Mouse (Mus musculus) mesoderm, embryonic 11.5 days (tissue): ENCODE measurements around the gene Astn2.

Source experiments
- DNase-seq: peaks from one replicate; pipeline ENCODE4 v3.0.0-alpha.2; 2012; ENCODE audit warnings: low read depth, low spot score

The Astn2 gene

DNA sequence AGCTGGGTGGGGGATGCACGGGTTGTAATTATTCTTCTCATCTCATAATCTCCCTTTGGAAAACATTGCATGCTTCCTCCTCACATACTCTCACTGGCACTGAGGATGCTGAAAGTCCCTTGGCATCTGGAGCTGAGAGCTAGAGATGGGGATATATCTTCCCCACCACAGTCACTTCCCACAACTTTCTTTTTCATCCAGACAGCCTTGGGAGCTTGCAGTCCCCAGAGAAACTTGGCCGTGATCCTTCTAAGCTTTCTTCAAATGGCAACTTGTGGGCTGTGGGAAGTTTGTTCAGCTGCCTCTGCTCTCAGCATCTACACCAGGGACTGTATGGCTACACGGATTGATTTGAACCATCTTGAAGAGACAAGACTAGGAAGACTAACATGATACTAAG lies 428.2 kb downstream of the Astn2 start:
- no peak for DNase-seq

DNA sequence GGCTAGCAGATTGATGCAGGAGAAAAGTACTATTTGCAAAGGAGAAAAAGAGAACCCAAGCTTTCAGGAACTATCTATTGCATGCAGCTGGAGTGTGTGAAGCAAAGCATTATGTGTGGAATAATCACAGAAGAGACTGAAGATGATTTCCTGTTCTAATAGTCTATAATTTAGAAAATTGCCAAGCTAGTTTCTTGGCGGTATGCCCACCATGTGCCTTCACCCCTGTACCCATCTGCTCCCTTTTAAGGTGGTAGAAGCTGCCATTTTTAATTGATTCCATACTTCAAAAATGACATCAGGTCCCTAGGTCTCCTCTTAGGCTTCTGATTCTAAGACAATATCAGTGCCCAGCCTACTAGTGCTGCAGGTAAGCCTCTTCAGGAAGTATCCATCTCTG lies 432.0 kb downstream of the Astn2 start:
- no peak for DNase-seq

DNA sequence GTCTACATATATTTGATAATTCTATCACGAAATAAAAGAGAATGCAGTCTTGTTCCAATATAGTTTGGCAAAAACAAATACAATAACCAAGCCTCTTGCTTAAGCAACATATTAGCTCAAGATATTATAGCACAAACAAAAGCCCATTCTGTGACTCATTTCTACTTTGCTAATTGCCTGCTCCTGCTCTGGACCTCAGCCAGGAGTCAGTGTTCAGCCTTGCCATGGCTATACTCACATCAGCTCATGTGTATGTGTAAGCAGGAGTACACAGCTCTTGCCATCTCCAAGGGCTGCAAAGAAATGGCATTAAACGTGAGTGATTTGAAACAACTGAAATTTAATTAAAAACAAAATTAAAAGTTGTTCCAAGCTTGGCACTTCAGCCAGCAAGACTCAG lies 435.1 kb downstream of the Astn2 start:
- no peak for DNase-seq

DNA sequence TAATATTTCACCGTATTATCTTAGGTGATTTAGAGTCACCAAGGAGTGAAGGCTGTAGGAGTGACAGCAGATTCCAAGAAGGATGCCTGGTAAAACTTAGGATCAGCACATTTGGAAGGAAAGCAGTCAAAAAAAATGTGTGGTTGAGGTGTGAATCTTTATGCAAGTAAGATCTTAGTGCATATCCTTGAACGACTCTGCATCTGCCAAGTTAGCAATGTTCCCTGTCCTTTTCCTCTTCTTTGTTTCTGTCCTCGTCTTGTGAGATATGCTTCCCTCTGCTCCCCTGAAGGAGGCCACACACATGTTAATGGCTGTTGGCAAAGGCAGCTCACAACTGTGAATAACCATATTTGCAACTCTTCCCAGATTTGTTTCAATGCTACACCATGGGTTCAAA lies 439.8 kb downstream of the Astn2 start:
- no peak for DNase-seq

DNA sequence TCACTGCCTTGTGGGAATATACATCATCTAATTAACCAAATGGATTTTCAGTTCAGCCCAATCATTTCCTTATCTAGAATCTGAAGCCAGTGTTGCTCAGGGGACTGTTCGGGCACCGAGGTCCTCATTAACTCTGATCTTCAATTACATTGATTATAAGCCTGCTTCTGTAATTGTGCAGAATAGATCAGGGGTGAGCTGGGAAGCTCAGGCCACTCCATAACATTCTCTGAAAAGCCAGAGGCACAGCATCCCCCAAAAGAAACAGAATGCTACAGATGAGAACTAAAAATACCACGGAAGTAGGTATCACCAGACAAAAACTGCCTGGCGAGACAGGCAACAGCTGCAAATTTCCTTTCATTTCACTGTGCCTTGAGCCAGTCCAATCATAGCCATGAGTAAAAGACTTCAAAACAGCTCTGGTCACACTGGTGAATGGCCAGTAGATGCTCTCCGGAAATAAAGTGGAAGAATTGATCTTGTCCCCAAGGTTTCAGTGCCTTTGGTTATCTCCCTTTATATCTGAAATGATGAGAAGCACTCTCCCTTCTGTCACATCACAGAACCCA lies 445.1 kb downstream of the Astn2 start:
- no peak for DNase-seq

DNA sequence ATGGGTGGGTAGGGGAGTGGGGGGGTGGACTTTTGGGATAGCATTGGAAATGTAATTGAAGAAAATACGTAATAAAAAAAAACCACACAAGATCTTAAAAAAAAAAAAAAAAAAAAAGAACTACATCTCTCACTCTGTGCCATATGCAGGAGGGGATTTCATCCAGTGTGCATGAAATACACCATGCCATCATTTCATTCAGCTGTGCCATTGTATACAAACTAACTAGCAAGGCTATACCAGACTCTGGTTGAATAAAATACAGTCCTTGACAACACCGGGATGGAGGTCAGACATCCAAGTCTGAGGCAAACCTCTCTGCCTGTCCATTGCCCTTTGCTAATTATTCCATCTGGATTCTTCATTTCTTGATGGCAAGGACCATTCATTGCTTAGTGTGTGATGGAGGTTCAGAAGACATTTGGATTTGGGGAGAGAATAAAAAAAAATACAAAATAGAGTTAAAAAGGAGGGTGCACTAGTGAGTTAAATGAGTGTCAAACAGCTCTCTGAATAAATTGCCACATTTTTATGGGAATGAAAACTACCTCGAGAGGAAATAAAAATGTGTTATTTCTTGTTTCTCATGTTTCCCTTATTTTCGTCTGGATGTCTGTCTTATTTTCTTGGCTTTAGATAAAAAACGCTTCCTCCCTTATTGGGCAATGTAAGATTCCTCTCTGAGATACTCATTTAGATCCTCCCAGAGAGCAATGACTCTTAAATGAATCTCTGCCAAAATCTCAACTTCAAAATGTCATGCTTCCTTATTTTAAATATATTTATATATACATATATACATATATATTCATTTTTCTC lies 445.8 kb downstream of the Astn2 start:
- DNase-seq = no peak

DNA sequence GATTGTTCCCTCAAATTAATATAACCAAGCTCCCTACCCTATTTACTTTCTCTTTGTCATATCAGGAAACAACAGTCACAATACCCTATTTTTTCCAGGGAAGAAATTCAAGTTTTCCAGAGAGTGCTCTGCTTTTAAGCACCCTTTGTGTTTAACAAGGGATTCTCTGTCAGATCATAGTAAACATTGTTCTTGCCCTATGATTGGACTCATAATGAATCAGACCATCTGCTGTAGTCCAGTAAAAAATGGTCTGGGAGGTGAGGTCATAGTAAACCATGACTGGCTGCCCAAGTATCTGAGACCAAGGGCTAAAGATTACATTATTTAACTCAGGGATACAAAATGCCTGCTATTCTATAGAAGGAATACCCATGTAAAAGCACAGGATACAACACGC lies 452.5 kb downstream of the Astn2 start:
- no peak for DNase-seq

DNA sequence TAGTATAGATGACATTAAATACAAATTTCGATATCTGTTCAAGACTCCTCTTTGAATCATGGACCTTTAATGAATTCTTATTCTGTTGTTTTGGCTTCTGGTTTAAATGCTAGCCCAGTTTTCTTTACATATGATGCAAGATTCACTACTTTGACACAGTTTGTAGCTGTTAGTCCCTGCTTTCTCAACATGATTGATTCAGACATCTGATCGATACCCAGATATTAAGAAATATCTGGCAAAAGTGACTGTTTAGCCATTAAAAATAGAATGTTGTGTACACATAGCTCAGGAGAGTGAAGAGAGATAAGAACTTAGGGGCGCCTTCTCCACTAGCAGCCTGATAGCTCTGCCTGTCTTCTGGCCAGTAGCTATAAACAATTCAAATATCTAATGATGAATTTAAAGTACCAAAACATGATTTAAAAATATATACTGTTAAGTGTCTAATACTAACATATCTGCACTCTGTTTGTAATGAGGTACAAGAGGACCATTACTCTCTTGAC lies 457.2 kb downstream of the Astn2 start:
- DNase-seq = no peak

DNA sequence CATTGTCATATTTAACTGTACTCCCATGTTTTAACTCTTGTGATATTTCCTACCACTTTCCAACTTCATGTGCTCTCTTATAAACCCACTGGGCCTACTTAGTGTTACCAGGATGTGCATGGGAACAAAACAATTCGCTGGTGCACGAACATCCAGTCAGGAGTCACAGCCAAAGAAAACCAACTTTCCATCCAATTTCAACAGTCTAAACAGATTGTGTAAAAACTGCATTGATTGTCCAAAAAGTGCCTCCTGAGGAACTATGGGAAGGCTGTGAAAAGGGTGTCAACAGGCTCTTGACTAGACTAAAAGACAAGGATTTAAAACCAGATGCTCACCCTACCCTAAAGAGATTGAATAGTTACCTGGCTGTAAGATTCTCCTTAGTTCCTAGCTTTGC lies 458.4 kb downstream of the Astn2 start:
- DNase-seq = no peak

- no peak for DNase-seq
Observed at GRCm38 (mm10) chr4:65930901-65931300, 473.5 kb downstream of the Astn2 start.

DNA sequence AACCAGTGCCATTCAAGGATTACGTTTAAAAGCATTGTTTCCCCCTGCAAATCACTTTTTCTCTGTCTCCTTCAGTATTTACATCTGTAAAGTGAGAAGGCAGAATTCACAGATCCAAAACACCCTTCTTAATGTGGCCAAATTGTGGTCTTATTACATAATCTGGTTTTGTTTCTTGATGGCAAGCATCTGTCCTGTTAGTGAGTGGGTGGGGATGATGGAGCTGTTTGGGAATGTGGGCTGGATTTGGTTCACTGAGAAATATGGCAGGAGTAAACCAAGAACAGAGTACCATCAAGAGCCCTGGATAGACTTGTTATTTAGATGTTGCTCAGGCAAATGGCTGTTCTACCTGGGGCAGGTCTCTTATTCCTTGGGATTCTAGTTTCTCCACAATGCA lies 484.1 kb downstream of the Astn2 start:
- DNase-seq = no peak

- peak; percentile 19 for DNase-seq
Observed at GRCm38 (mm10) chr4:65916027-65917008, 488.1 kb downstream of the Astn2 start.

- DNase-seq = no peak
Observed at GRCm38 (mm10) chr4:65912247-65912942, 492.0 kb downstream of the Astn2 start.

DNA sequence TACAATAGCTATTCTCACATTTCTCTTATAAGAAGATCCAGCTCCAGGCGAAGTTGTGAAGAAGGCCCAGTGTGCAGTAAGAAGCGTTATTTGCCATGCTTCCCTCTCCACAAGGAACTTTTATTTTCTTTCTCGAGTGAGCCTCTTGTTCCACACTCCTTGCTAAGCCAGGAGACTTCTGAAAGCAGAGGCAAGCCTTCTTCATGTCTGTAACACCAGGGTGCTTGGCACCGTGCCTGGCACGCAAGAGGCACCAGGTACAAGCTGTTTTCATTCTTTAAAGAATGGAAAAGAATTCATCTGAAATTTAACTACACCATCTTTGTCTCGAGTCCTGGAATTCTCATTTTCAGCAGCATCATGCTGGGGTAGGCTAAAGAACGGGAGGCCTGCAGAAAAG lies 496.8 kb downstream of the Astn2 start:
- no peak for DNase-seq

DNA sequence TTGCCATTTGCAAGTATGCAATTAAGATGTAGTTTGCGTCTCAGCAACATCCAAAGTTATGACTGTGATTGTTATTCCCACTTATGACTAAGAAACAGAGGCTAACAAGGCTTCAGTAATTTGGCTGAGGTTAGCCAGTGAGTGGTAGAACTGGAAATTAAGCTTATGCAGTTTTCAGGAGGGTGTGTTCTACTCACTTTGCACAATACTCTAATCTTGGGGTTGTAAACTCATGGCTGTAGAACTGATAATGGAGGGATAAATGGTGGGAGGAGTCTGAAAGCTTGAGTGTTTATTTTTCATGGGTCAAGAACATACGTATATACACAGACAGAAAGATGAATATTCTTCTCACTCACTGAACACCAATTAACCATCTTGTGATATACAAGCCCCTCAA lies 499.4 kb downstream of the Astn2 start:
- DNase-seq = no peak

GRCm38 (mm10) chr4:65896092-65897027 lies 508.1 kb downstream of the Astn2 start:
- peak; percentile 88 for DNase-seq

DNA sequence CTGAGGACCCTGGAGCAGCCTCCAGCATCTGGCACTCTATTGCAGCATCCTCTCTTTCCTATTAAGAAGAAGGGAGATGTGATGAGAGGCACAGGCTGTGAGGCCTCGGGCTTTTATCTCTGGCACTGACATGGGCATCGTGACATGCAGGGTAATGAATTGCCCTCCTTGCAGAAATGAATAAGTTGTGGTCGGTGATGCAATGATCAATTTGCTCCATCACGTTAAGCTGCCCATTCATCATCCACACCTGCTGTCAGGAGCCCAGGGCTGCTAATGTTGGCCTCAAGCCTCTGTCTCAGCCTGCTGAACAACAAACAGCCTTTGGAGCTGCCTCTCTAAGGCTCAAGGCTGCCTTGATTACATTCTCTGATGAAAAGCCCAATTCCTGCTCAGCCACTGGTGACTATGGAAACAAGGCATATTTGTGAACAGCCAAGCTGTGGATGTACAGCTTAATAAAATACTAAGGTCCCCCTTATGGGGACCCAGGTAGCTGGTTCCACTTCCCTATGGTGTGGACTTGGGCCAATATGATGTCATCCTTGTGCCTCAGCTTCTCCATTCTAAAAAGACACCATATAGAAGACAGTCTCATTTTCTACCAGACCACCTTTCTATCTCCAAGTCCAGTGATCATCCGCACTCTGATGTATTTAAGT lies 515.9 kb downstream of the Astn2 start:
- no peak for DNase-seq

DNA sequence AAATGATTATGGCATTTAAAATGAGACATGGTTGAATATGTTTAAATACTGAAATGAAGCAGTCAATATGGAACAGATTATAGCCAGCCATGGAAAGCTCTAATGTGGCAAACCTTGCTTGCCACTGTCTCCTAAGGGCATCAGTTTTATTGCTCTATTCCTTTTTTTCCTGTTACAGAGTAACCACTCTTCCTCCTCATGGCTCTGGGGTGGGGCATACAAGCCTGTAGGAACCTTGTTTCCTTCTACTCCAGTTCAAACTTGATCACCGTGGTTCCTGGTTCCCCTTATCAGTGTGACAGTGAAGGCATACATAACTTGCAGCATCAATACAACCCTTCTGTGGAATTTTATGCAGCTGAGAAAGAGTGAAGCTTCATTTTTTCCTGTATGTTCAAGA lies 517.5 kb downstream of the Astn2 start:
- DNase-seq = no peak

GRCm38 (mm10) chr4:65885921-65886320 lies 518.5 kb downstream of the Astn2 start:
- DNase-seq = no peak
